Mouse (Mus musculus): ENCODE data around the gene Itgb7.

- TF ChIP-seq CTCF (IDR thresholded peaks at IDR 0.05; ENCODE audit: insufficient read depth, low read length) (no peak), POLR2A (IDR thresholded peaks at IDR 0.05; ENCODE audit: borderline replicate concordance, extremely low read depth, low read depth, low read length) (no peak)
Measured at GRCm38 (mm10) chr15:102211895-102212294, 19.8 kb downstream of the Itgb7 start.
